Mouse (Mus musculus): ENCODE measurements around the gene Psmg3. TPM values are rescaled to one million over a fixed set of nuclear protein-coding genes. Genes with fewer than 3 reads are reported as not detected.

The Psmg3 gene
- polyA plus RNA-seq (2015; fragmentation: Nextera tagmentation; extraction: Ambion mirVana): 65.9 and 67.0 TPM in 2 replicates

GRCm38 (mm10) chr5:139826357-139827055 lies at the start of gene Psmg3, which contains the start of gene Gm26938:
Gene Psmg3 (minus strand): TSS chr5:139826885.
Gene Gm26938 (minus strand): TSS chr5:139826407.

GRCm38 (mm10) chr5:139819538-139820181 lies 7.0 kb downstream of the Psmg3 start, which contains the start of gene Tmem184a:
Gene Tmem184a (minus strand): TSS chr5:139819917.

GRCm38 (mm10) chr5:139791227-139792158 lies 35.2 kb downstream of the Psmg3 start, which contains the start of gene Mafk:
Gene Mafk (plus strand): TSS chr5:139791513.

GRCm38 (mm10) chr5:139775216-139775926 lies 51.3 kb downstream of the Psmg3 start, which contains the start of gene Ints1:
Gene Ints1 (minus strand): TSS chr5:139775674.

Other genes with a start within 250 kb of the Psmg3 start
- gene Micall2, start 90.5 kb downstream of the Psmg3 start, polyA plus RNA-seq (2015; fragmentation: Nextera tagmentation; extraction: Ambion mirVana): 6.6 and 7.1 TPM in 2 replicates
- 26.2 and 28.9 TPM in 2 replicates for gene Ints1, start 51.2 kb downstream of the Psmg3 start, polyA plus RNA-seq (2015; fragmentation: Nextera tagmentation; extraction: Ambion mirVana)
- gene Mafk, start 35.4 kb downstream of the Psmg3 start, polyA plus RNA-seq (2015; fragmentation: Nextera tagmentation; extraction: Ambion mirVana): 7.5 and 9.7 TPM in 2 replicates
- gene Tmem184a, start 7.0 kb downstream of the Psmg3 start, polyA plus RNA-seq (2015; fragmentation: Nextera tagmentation; extraction: Ambion mirVana): 0.21 and 0.22 TPM in 2 replicates
- gene Gm26938, start 478 bp downstream of the Psmg3 start, polyA plus RNA-seq (2015; fragmentation: Nextera tagmentation; extraction: Ambion mirVana): not detected in 2 replicates
- gene Elfn1, start 81.1 kb upstream of the Psmg3 start, polyA plus RNA-seq (2015; fragmentation: Nextera tagmentation; extraction: Ambion mirVana): 5.8 and 8.4 TPM in 2 replicates